Mouse (Mus musculus) limb, embryonic 11.5 days (tissue): Measurements from ENCODE around the gene Gm7694. TPM values are rescaled to one million over a fixed set of nuclear protein-coding genes. Genes with fewer than 3 reads are reported as not detected.

Experiments
- ATAC-seq: fragments of 200-750 bp; cut with Nextera tagmentation; 2 replicates; pipeline ENCODE4 v1.8.0; 2017; ENCODE audit warnings: low read depth; ENCODE audit not compliant: insufficient number of reproducible peaks, low FRiP score, low TSS enrichment
- DNase-seq: peaks from one replicate; pipeline ENCODE4 v3.0.0-alpha.2; 2015; ENCODE audit warnings: low spot score
- H3K27ac ChIP-seq: fragments of 300-500 bp; sonication (generic); replicated peaks from 2 replicates; pipeline ENCODE4 v1.5.1; 2014; ENCODE audit warnings: low read depth, mild to moderate bottlenecking, low read length
- H3K27me3 ChIP-seq: fragments of 300-500 bp; sonication (generic); 2 replicates; pipeline ENCODE4 v1.6.1; 2014; ENCODE audit warnings: mild to moderate bottlenecking, low read length, mixed read lengths; ENCODE audit not compliant: control insufficient read depth, insufficient read depth
- H3K36me3 ChIP-seq: fragments of 300-500 bp; sonication (generic); 2 replicates; pipeline ENCODE4 v1.6.1; 2014; ENCODE audit warnings: mild to moderate bottlenecking, low read length, moderate library complexity, mixed read lengths; ENCODE audit not compliant: control insufficient read depth, insufficient read depth
- H3K4me1 ChIP-seq: fragments of 300-500 bp; sonication (generic); 2 replicates; pipeline ENCODE4 v1.6.1; 2014; ENCODE audit warnings: low read length, mixed read lengths; ENCODE audit not compliant: control insufficient read depth, insufficient read depth
- H3K4me2 ChIP-seq: fragments of 300-500 bp; sonication (generic); 2 replicates; pipeline ENCODE4 v1.6.1; 2014; ENCODE audit warnings: low read depth, mild to moderate bottlenecking, moderate library complexity; ENCODE audit not compliant: severe bottlenecking
- H3K4me3 ChIP-seq: fragments of 300-500 bp; sonication (generic); 2 replicates; pipeline ENCODE4 v1.5.1; 2014; ENCODE audit warnings: low read depth, low read length
- H3K9ac ChIP-seq: fragments of 300-500 bp; sonication (generic); 2 replicates; pipeline ENCODE4 v1.6.1; 2014; ENCODE audit warnings: mild to moderate bottlenecking, low read length
- H3K9me3 ChIP-seq: fragments of 300-500 bp; sonication (generic); 2 replicates; pipeline ENCODE4 v1.6.1; 2016; ENCODE audit warnings: low read length; ENCODE audit not compliant: control insufficient read depth
- WGBS: fragments of 180-500 bp; shearing (Covaris S2); extraction: QIAGEN DNeasy Blood & Tissue Kit; methylation state at CpG from one replicate; pipeline ENCODE4 v1.1.7; 2014; 5-methylcytosine and 5-hydroxymethylcytosine counted together
- polyA plus RNA-seq: library from polyadenylated mRNA; unstranded; fragments of >200 nt; fragmentation: Nextera tagmentation; extraction: Ambion mirVana; gene quantifications from 2 replicates; pipeline ENCODE4 v1.2.1, GENCODE M21; 2014

The Gm7694 gene
- polyA plus RNA-seq = 2.0 and 2.3 TPM in 2 replicates

- no peaks in the 10 kb centered on the region for H3K36me3 ChIP-seq
- WGBS = 95% methylated on average over 4 of the region's 4 CpGs
- H3K9me3 ChIP-seq = no peaks in the 10 kb centered on the region
- no peak within 1 kb of the TSS for H3K4me3 ChIP-seq
- H3K4me1 ChIP-seq = no peaks in the 10 kb centered on the region
- H3K27me3 ChIP-seq = no peaks in the 10 kb centered on the region
- no peak within 1 kb of the TSS for H3K27ac ChIP-seq
- no peak within 1 kb of the TSS for H3K9ac ChIP-seq
- DNase-seq = no peak
- H3K4me2 ChIP-seq = no peak within 1 kb of the TSS
- ATAC-seq = no peak
Measured at GRCm38 (mm10) chr1:170306232-170306631, at the start of gene Gm7694. Gm7694 (minus strand) TSS chr1:170306332.

DNA sequence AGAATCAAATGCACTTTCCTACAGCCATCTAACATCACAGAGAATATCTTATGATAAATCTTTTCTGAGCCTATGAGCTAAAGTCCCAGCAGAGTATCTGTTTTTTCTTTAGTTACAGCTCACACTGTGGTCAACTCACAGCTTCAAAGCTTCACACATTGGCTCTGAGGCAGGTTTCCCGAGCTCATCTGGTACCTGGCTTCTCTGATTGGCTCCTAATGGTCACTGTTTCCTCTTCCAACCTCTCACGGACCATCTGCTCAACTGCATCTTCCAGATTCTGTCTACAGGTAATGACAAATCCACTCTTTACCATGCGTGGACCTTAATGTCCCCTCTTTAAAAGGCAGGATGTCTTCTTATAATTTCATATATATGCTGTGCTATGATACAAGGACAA lies 47.2 kb upstream of the Gm7694 start:
- WGBS = 55% methylated on average over 3 of the region's 3 CpGs
- Histone ChIP-seq H3K27ac (no peak overlapping the region), H3K9me3 (no peaks in the 10 kb centered on the region), H3K4me1 (no peaks in the 10 kb centered on the region), H3K9ac (no peak overlapping the region), H3K4me2 (no peak overlapping the region), H3K4me3 (no peak overlapping the region), H3K27me3 (no peaks in the 10 kb centered on the region), H3K36me3 (no peaks in the 10 kb centered on the region)
- ATAC-seq (no peak), DNase-seq (no peak)

DNA sequence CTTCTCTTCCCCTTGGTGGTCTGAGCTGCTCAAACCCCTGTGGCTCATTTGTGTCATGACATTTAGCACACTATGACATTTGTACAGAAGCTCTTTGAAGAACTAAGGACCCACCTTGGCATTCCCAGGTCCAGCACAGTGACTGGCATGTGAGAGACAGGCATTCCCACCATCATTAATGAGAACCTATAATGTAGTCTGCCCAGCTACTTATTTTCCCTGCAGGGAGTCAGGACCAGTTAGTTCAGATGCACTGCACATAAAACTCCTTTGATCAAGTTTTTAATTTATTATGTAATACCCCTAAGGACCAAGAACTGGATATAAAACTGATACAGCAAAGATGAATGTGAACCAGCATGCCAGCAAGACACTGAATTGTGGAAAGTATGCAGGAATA lies 44.9 kb upstream of the Gm7694 start:
- Histone ChIP-seq H3K4me1 (no peaks in the 10 kb centered on the region), H3K27me3 (no peaks in the 10 kb centered on the region), H3K4me3 (no peak overlapping the region), H3K9me3 (no peaks in the 10 kb centered on the region), H3K36me3 (no peaks in the 10 kb centered on the region), H3K4me2 (no peak overlapping the region), H3K27ac (no peak overlapping the region), H3K9ac (no peak overlapping the region)
- DNase-seq = no peak
- ATAC-seq = no peak

DNA sequence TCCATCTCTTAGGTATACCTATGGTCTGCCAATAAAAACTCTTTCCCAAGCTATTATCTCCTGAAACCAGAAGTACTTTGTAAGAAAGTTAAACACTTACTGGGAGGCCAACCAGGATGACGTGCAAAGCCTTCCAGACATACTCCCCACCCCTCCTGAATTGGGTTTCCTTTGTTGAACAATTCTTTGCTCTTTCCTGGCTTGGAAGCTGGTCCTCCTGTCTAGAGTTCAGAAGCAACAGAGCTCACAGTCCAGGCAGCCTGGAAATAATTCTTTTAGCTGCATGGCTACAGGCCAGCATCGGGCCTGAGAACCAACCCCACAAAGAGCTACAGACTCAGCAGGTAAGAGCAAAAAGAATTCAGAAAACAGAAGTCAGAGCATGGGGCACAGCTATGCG lies 40.1 kb upstream of the Gm7694 start:
- H3K4me3 ChIP-seq = no peak overlapping the region
- H3K9me3 ChIP-seq = no peaks in the 10 kb centered on the region
- no peaks in the 10 kb centered on the region for H3K27me3 ChIP-seq
- no peak for DNase-seq
- no peak overlapping the region for H3K4me2 ChIP-seq
- no peak for ATAC-seq
- no peaks in the 10 kb centered on the region for H3K4me1 ChIP-seq
- no peak overlapping the region for H3K27ac ChIP-seq
- no peak overlapping the region for H3K9ac ChIP-seq
- WGBS = 80% methylated on average over 3 of the region's 3 CpGs
- H3K36me3 ChIP-seq = no peaks in the 10 kb centered on the region

- WGBS = 98% methylated on average over 4 of the region's 4 CpGs
- no peaks in the 10 kb centered on the region for H3K27me3 ChIP-seq
- ATAC-seq = no peak
- DNase-seq = no peak
- no peaks in the 10 kb centered on the region for H3K9me3 ChIP-seq
- H3K4me1 ChIP-seq = no peaks in the 10 kb centered on the region
- H3K27ac ChIP-seq = no peak overlapping the region
- H3K9ac ChIP-seq = no peak overlapping the region
- no peak overlapping the region for H3K4me3 ChIP-seq
- H3K4me2 ChIP-seq = no peak overlapping the region
- no peaks in the 10 kb centered on the region for H3K36me3 ChIP-seq
Measured at GRCm38 (mm10) chr1:170343906-170344305, 37.8 kb upstream of the Gm7694 start.

DNA sequence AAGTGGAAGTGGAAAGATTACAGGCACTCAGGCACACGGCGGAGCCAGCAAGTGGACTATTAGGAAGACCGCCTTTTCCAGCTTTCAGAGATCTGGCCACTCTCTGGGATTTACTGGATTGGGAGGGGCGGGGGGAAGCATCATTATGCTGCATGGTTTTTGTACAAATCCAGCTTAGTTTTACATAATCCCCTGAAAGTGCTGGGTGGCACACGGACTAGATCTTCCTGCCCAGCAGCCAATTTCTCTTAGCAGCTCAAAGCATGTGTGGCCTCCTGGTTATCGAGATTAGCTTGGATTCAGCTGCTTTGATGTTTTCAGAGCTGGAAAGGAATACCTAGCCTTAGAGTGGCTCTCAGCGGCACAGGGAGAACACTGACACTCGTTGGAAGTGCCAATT lies 36.9 kb upstream of the Gm7694 start:
- 72% methylated on average over 8 of the region's 8 CpGs for WGBS
- no peaks in the 10 kb centered on the region for H3K27me3 ChIP-seq
- no peaks in the 10 kb centered on the region for H3K9me3 ChIP-seq
- H3K27ac ChIP-seq = no peak overlapping the region
- ATAC-seq (no peak), DNase-seq (no peak)
- no peak overlapping the region for H3K4me3 ChIP-seq
- H3K4me2 ChIP-seq = no peak overlapping the region
- H3K36me3 ChIP-seq = no peaks in the 10 kb centered on the region
- no peaks in the 10 kb centered on the region for H3K4me1 ChIP-seq
- no peak overlapping the region for H3K9ac ChIP-seq

DNA sequence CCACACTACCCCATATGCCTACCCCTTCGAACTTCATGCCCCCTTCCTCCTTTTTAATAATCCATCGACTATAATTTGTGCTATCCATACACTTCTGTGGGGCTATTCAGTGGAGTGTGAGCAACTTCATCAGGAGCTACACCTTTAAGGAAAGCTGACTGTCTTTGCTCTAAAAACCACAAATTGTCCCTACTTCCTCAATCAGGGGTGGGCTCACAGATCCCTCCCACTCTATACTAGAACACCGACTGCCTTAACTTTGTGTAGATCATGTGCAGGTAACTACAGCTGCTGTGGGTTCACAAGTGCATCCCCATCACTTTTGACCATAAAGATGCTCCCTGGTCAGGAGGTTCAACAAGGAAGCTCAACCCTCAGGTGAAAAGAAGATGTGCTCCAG lies 33.8 kb upstream of the Gm7694 start:
- Histone ChIP-seq H3K4me3 (no peak overlapping the region), H3K9ac (no peak overlapping the region), H3K4me2 (no peak overlapping the region), H3K27me3 (no peaks in the 10 kb centered on the region), H3K9me3 (no peaks in the 10 kb centered on the region), H3K4me1 (no peaks in the 10 kb centered on the region), H3K36me3 (no peaks in the 10 kb centered on the region), H3K27ac (no peak overlapping the region)
- 87% methylated on average over 3 of the region's 3 CpGs for WGBS
- ATAC-seq (no peak), DNase-seq (no peak)

DNA sequence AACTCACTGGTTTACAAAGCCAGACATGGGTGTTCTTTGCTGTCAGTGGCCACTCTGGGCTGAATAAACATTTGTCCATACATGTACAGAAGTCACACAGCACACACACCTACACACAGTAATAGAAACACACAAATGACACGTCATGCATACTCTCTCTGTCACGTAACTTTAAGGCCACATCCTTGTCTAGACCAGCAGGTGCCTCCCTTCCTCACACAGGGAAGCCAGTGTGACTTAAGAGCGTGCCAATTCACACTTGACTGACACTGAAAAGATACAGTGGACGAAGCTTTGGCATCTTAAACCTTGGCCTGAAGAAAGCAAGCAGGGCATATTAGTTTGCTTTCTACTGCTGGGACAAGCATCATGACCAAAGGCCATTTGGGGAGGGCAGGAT lies 26.6 kb upstream of the Gm7694 start:
- H3K4me2 ChIP-seq = no peak overlapping the region
- H3K27me3 ChIP-seq = no peaks in the 10 kb centered on the region
- ATAC-seq (no peak), DNase-seq (no peak)
- no peak overlapping the region for H3K9ac ChIP-seq
- H3K27ac ChIP-seq = no peak overlapping the region
- H3K36me3 ChIP-seq = no peaks in the 10 kb centered on the region
- WGBS = 86% methylated on average over 4 of the region's 4 CpGs
- no peaks in the 10 kb centered on the region for H3K4me1 ChIP-seq
- no peaks in the 10 kb centered on the region for H3K9me3 ChIP-seq
- no peak overlapping the region for H3K4me3 ChIP-seq

GRCm38 (mm10) chr1:170331926-170332325 lies 25.8 kb upstream of the Gm7694 start:
- ATAC-seq = no peak
- DNase-seq = no peak
- no peaks in the 10 kb centered on the region for H3K27me3 ChIP-seq
- no peak overlapping the region for H3K4me2 ChIP-seq
- H3K9me3 ChIP-seq = no peaks in the 10 kb centered on the region
- no peak overlapping the region for H3K4me3 ChIP-seq
- H3K4me1 ChIP-seq = no peaks in the 10 kb centered on the region
- WGBS = 68% methylated on average over 6 of the region's 6 CpGs
- no peak overlapping the region for H3K9ac ChIP-seq
- H3K36me3 ChIP-seq = no peaks in the 10 kb centered on the region
- H3K27ac ChIP-seq = no peak overlapping the region
